In genomic region chr5:31047848-31048762, GRCm38 (mm10) we compare ENCODE assay signal across 8 mouse cellular contexts. TPM values are rescaled to one million over a fixed set of nuclear protein-coding genes. Genes with fewer than 3 reads are reported as not detected.
A peak's percentile ranks its signal among the peaks of the same experiment; 100 is the strongest.
DNase-seq lines count a peak whose midpoint lies in the region; ATAC-seq lines count a peak whose summit lies in the region.

Atraid (plus strand) TSS chr5:31048312.

- WGBS in forebrain, embryonic 14.5 days, result under 1% methylated on average over 73 of the region's 73 CpGs
- WGBS in neural tube, embryonic 15.5 days, result under 1% methylated on average over 71 of the region's 73 CpGs

- peak within 1 kb of the TSS; percentile 90 for H3K27ac ChIP-seq in forebrain, embryonic 14.5 days (ENCODE audit: low read depth, low read length)
- peak within 1 kb of the TSS; percentile 97 for H3K27ac ChIP-seq in neural tube, embryonic 15.5 days (replicated peaks)

- intact Hi-C loops in heart, postnatal 14 days (cut with DNase I), result loop anchor here (2.0 kb wide), 1 partner anchor 87 kb away; the partner anchor contains the start of gene Preb

- peak within 1 kb of the TSS; percentile 85 for H3K9ac ChIP-seq in forebrain, embryonic 14.5 days (ENCODE audit: low read length)
- H3K9ac ChIP-seq in neural tube, embryonic 15.5 days (replicated peaks), result peak within 1 kb of the TSS; percentile 97

- peak within 1 kb of the TSS; percentile 72 for H3K4me3 ChIP-seq in forebrain, embryonic 14.5 days (ENCODE audit: low read depth, low read length)
- peak within 1 kb of the TSS; percentile 85 for H3K4me3 ChIP-seq in neural tube, embryonic 15.5 days (replicated peaks)

- no peaks in the 10 kb centered on the region for H3K27me3 ChIP-seq in forebrain, embryonic 14.5 days (replicated peaks; ENCODE audit: control insufficient read depth, insufficient read depth, low read length)
- no peaks in the 10 kb centered on the region for H3K27me3 ChIP-seq in neural tube, embryonic 15.5 days (replicated peaks)

- H3K36me3 ChIP-seq in forebrain, embryonic 14.5 days (ENCODE audit: control insufficient read depth, insufficient read depth, low read length), result peaks cover 22% of the 10 kb centered on the region
- peaks cover 25% of the 10 kb centered on the region for H3K36me3 ChIP-seq in neural tube, embryonic 15.5 days

- peak within 1 kb of the TSS; percentile 84 for H3K4me2 ChIP-seq in forebrain, embryonic 14.5 days (ENCODE audit: low read length)
- H3K4me2 ChIP-seq in neural tube, embryonic 15.5 days, result peak within 1 kb of the TSS; percentile 78

- no peaks in the 10 kb centered on the region for H3K4me1 ChIP-seq in forebrain, embryonic 14.5 days (ENCODE audit: control insufficient read depth, insufficient read depth, low read length)
- H3K4me1 ChIP-seq in neural tube, embryonic 15.5 days, result peaks cover 18% of the 10 kb centered on the region

- peak; percentile 98 for ATAC-seq in forebrain, embryonic 14.5 days
- peak; percentile 98 for ATAC-seq in neural tube, embryonic 15.5 days (ENCODE audit: low FRiP score)

- DNase-seq in ES-CJ7 (ENCODE audit: low read depth, low spot score), result peak; percentile 99
- peak; percentile 99 for DNase-seq in cerebellum, adult 11 months
- DNase-seq in forebrain, embryonic 14.5 days (ENCODE audit: low spot score), result peak; percentile 99
- peak; percentile 99 for DNase-seq in heart, postnatal 14 days
- peak; percentile 99 for DNase-seq in layer of hippocampus, adult 11-12 months (ENCODE audit: low spot score)
- peak; percentile 98 to 99 for DNase-seq in lung, adult 18-20 months
- peak; percentile 97 for DNase-seq in testis, postnatal 14 days (ENCODE audit: low spot score)

- no peaks in the 10 kb centered on the region for H3K9me3 ChIP-seq in forebrain, embryonic 14.5 days (replicated peaks; ENCODE audit: control insufficient read depth, low read length)
- H3K9me3 ChIP-seq in neural tube, embryonic 15.5 days (replicated peaks), result no peaks in the 10 kb centered on the region

RNA-seq across cellular contexts. Expression of gene Atraid, which starts in this region (rescaled TPM):
- 167 and 200 TPM in 2 replicates for polyA plus RNA-seq in forebrain, embryonic 14.5 days (2014; fragmentation: Nextera tagmentation; extraction: Ambion mirVana)
- total RNA-seq in heart, postnatal 14 days (2021), result 10 to 100 TPM; 51.4 to 51.8 TPM
- polyA plus RNA-seq in neural tube, embryonic 15.5 days (2015; fragmentation: Nextera tagmentation; extraction: Ambion mirVana), result 173 and 179 TPM in 2 replicates

Comparison
In these comparisons a context has a peak if more than half of its experiments do, and no peak if none do; other contexts are left out.
1. Peak in every context shown above with its lines: DNase-seq, ATAC-seq, H3K4me3 ChIP-seq and H3K27ac ChIP-seq.